In the genomic region with DNA sequence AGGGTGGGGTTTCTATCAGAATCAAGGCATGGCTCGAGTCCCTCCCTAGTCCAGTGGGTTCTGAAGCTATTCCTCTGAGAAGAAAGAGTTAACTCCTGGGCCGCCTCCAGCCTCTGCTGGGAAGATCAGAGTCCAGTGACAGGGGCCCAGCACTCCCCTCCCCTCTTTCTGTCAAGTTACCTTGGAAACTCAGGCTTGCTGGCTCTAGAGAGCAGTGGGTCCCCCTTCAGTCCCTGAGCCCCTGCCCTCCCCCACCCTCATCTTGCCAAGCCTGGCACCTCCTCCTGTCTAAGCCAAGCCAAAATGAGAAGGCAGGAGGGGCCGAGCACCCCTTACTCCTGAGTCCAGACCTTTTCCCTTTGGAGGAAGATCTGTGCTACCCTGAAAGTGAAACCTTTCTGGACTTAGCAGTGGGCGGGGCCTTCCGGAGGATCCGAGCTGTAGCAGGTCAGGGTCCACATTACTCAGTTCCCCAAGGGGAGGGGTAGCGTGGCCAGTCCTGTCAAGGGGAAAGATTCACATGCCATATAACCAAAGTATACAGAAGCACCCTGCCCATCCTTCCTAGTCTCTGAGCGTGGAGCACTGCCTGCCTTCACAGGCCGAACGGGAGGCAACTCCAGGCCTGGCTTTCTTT, we compare ENCODE assay signal across 10 mouse cellular contexts. TPM values are rescaled to one million over a fixed set of nuclear protein-coding genes. Genes with fewer than 3 reads are reported as not detected.
DNase-seq lines count a peak whose midpoint lies in the region; ATAC-seq lines count a peak whose summit lies in the region.
"Had no signal": no experiment of that assay in that cellular context is flagged by ENCODE, and none has a peak within 500 bp of the region (broad histone marks: within the 10 kb centered on the region; RNA-seq: fewer than 3 reads in every experiment).

No protein-coding gene starts in this region.

- H3K4me3 ChIP-seq in forebrain, embryonic 10.5 days, result peak overlapping the region; percentile 5
- H3K4me3 ChIP-seq in kidney, embryonic 14.5 days (ENCODE audit: low read length), result peak overlapping the region; percentile 9; the same call in 1 of the 2 replicates
- H3K4me3 ChIP-seq in midbrain, embryonic 11.5 days (ENCODE audit: low read depth, low read length), result no peak overlapping the region

- peak; percentile 53 for DNase-seq in embryo, embryonic 10 days (ENCODE audit: low spot score)
- DNase-seq in embryo, embryonic 10.5 days (ENCODE audit: low spot score), result no peak
- no peak for DNase-seq in forebrain, embryonic 10.5 days (ENCODE audit: extremely low spot score, low spot score)
- no peak for DNase-seq in midbrain, embryonic 11.5 days (ENCODE audit: low spot score, missing footprints)
- DNase-seq in layer of hippocampus, adult 9-10 months (ENCODE audit: low spot score), result no peak
- DNase-seq in ovary, postnatal 10 days (ENCODE audit: low spot score), result no peak
- DNase-seq in urinary bladder, adult 2 months (ENCODE audit: low spot score), result no peak
- DNase-seq: right cerebral cortex, postnatal 14 days had no signal

- H3K4me1 ChIP-seq in forebrain, embryonic 10.5 days, result peaks cover 67% of the 10 kb centered on the region
- peaks cover 56% of the 10 kb centered on the region for H3K4me1 ChIP-seq in kidney, embryonic 14.5 days (ENCODE audit: control insufficient read depth, insufficient read depth, low read length)
- H3K4me1 ChIP-seq in midbrain, embryonic 11.5 days (ENCODE audit: control insufficient read depth, insufficient read depth, low read length), result peaks cover 48% of the 10 kb centered on the region

- no peaks in the 10 kb centered on the region for H3K9me3 ChIP-seq in forebrain, embryonic 10.5 days
- H3K9me3 ChIP-seq in kidney, embryonic 14.5 days (ENCODE audit: control insufficient read depth, low read length), result no peaks in the 10 kb centered on the region
- no peaks in the 10 kb centered on the region for H3K9me3 ChIP-seq in midbrain, embryonic 11.5 days (ENCODE audit: control insufficient read depth, low read length)

- 0 out of 2 replicates have a peak overlapping the region, but pooled peaks have one; percentile 5 for H3K9ac ChIP-seq in kidney, embryonic 14.5 days (ENCODE audit: low read depth, low read length)
- H3K9ac ChIP-seq in midbrain, embryonic 11.5 days (ENCODE audit: low read length), result 0 out of 2 replicates have a peak overlapping the region, but pooled peaks have one; percentile 16

- H3K27me3 ChIP-seq in forebrain, embryonic 10.5 days (ENCODE audit: poor library complexity, severe bottlenecking), result peaks cover 51% of the 10 kb centered on the region
- no peaks in the 10 kb centered on the region for H3K27me3 ChIP-seq in kidney, embryonic 14.5 days (ENCODE audit: control insufficient read depth, insufficient read depth, low read length)
- H3K27me3 ChIP-seq in midbrain, embryonic 11.5 days (ENCODE audit: control insufficient read depth, insufficient read depth, low read length), result peaks cover 1% of the 10 kb centered on the region

- peak; percentile 45 for ATAC-seq in kidney, embryonic 14.5 days (ENCODE audit: low FRiP score, low TSS enrichment)
- peak; percentile 65; the same call in 1 of the 2 replicates for ATAC-seq in midbrain, embryonic 11.5 days (ENCODE audit: low FRiP score)

- peak overlapping the region; percentile 19 for H3K4me2 ChIP-seq in kidney, embryonic 14.5 days (replicated peaks; ENCODE audit: low read depth, low read length)
- peak overlapping the region; percentile 20 for H3K4me2 ChIP-seq in midbrain, embryonic 11.5 days

- 27% methylated on average over 10 of the region's 10 CpGs for WGBS in forebrain, embryonic 10.5 days
- WGBS in kidney, embryonic 14.5 days, result 16% methylated on average over 10 of the region's 10 CpGs
- 25% methylated on average over 10 of the region's 10 CpGs for WGBS in midbrain, embryonic 11.5 days

- peak overlapping the region; percentile 77 for H3K27ac ChIP-seq in forebrain, embryonic 10.5 days
- peak overlapping the region; percentile 77; the same call in 1 of the 2 replicates for H3K27ac ChIP-seq in kidney, embryonic 14.5 days (ENCODE audit: low read depth, low read length)
- peak overlapping the region; percentile 25; the same call in 1 of the 2 replicates for H3K27ac ChIP-seq in midbrain, embryonic 11.5 days (ENCODE audit: low read depth, low read length)

- peaks cover 26% of the 10 kb centered on the region for H3K36me3 ChIP-seq in forebrain, embryonic 10.5 days (replicated peaks)
- peaks cover 17% of the 10 kb centered on the region; the same call in 1 of the 2 replicates for H3K36me3 ChIP-seq in kidney, embryonic 14.5 days (ENCODE audit: control insufficient read depth, insufficient read depth, low read length)
- H3K36me3 ChIP-seq in midbrain, embryonic 11.5 days (ENCODE audit: control insufficient read depth, insufficient read depth, low read length), result no peaks in the 10 kb centered on the region

RNA-seq across cellular contexts. Expression of gene Tmem104, which starts 9.6 kb away (rescaled TPM):
- 8.7 and 8.8 TPM in 2 replicates for polyA plus RNA-seq in forebrain, embryonic 10.5 days (2016; fragmentation: Nextera tagmentation; extraction: Ambion mirVana)
- 6.3 and 10.3 TPM in 2 replicates for polyA plus RNA-seq in kidney, embryonic 14.5 days (2014; fragmentation: Nextera tagmentation; extraction: Ambion mirVana)
- 6.2 and 9.2 TPM in 2 replicates for polyA plus RNA-seq in midbrain, embryonic 11.5 days (2014; fragmentation: Nextera tagmentation; extraction: Ambion mirVana)
- 7.0 and 9.4 TPM in 2 replicates for polyA plus RNA-seq in urinary bladder, adult 2 months (2012; rRNA removed)

RNA-seq across cellular contexts. Expression of gene Nat9, which starts 10.0 kb away (rescaled TPM):
- polyA plus RNA-seq in forebrain, embryonic 10.5 days (2016; fragmentation: Nextera tagmentation; extraction: Ambion mirVana), result 16.9 and 20.6 TPM in 2 replicates
- polyA plus RNA-seq in kidney, embryonic 14.5 days (2014; fragmentation: Nextera tagmentation; extraction: Ambion mirVana), result 18.2 and 18.4 TPM in 2 replicates
- polyA plus RNA-seq in midbrain, embryonic 11.5 days (2014; fragmentation: Nextera tagmentation; extraction: Ambion mirVana), result 17.7 and 19.2 TPM in 2 replicates
- polyA plus RNA-seq in urinary bladder, adult 2 months (2012; rRNA removed), result 27.5 and 32.2 TPM in 2 replicates

RNA-seq across cellular contexts. Expression of gene Slc9a3r1, which starts 14.5 kb away (rescaled TPM):
- 36.6 and 38.1 TPM in 2 replicates for polyA plus RNA-seq in forebrain, embryonic 10.5 days (2016; fragmentation: Nextera tagmentation; extraction: Ambion mirVana)
- 81.5 and 110 TPM in 2 replicates for polyA plus RNA-seq in kidney, embryonic 14.5 days (2014; fragmentation: Nextera tagmentation; extraction: Ambion mirVana)
- polyA plus RNA-seq in midbrain, embryonic 11.5 days (2014; fragmentation: Nextera tagmentation; extraction: Ambion mirVana), result 26.8 and 32.0 TPM in 2 replicates
- polyA plus RNA-seq in urinary bladder, adult 2 months (2012; rRNA removed), result 67.7 and 76.3 TPM in 2 replicates

RNA-seq across cellular contexts. Expression of gene Cd300lf, which starts 43.9 kb away (rescaled TPM):
- polyA plus RNA-seq in forebrain, embryonic 10.5 days (2016; fragmentation: Nextera tagmentation; extraction: Ambion mirVana), result 0.09 and 0.10 TPM in 2 replicates
- polyA plus RNA-seq in kidney, embryonic 14.5 days (2014; fragmentation: Nextera tagmentation; extraction: Ambion mirVana), result 0.26 TPM in 2 replicates
- polyA plus RNA-seq in midbrain, embryonic 11.5 days (2014; fragmentation: Nextera tagmentation; extraction: Ambion mirVana), result not detected in 2 replicates
- polyA plus RNA-seq in urinary bladder, adult 2 months (2012; rRNA removed), result 0.52 and 1.5 TPM in 2 replicates
- polyA plus RNA-seq: C2C12 had no signal

Comparison
In these comparisons a context has a peak if more than half of its experiments do, and no peak if none do; other contexts are left out.
1. H3K27ac ChIP-seq: peak in every context shown above with its lines; median percentile 77 in forebrain, embryonic 10.5 days; 77 in kidney, embryonic 14.5 days; 25 in midbrain, embryonic 11.5 days.